Mouse (Mus musculus): ENCODE measurements at regions not wholly inside any gene's neighbourhood (a gene's known extent, or its start where the extent isn't known, plus 50 kb on each side); places are given as distances from the start of the nearest gene placed in this dataset.
"Not testable (repeated sequence)": the region's sequence is repeated elsewhere in the genome, so short reads cannot be mapped to it uniquely, and the experiment has no call there.

DNA sequence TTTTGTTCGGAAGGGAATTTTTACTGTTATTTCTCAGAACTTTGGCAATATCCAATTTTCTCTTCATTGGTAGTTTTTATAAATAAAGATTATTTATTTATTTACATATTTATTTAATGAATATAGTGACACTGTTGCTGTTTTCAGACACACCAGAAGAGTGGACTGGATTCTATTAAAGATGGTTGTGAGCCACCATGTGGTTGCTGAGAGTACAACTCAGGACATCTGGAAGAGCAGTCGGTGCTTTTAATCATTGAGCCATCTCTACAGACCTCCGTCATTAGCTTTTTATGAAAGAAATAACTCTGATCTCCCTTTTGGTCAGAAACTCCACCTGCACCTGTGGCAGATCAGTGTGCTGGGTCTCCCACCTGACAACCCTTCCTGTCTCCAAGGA lies 59.4 kb upstream of the Scaf8 start:
- H3K4me2 ChIP-seq (replicated peaks; ENCODE audit: low read depth, low read length); H3K27ac ChIP-seq (ENCODE audit: low read depth, low read length); H3K4me1 ChIP-seq (replicated peaks; ENCODE audit: control insufficient read depth, insufficient read depth, low read length); H3K9me3 ChIP-seq (ENCODE audit: control insufficient read depth, low read length); H3K27me3 ChIP-seq (ENCODE audit: control insufficient read depth, insufficient read depth, low read length); ATAC-seq (ENCODE audit: low FRiP score); H3K4me3 ChIP-seq (ENCODE audit: low read depth, low read length); H3K36me3 ChIP-seq (ENCODE audit: control insufficient read depth, insufficient read depth, low read length); H3K9ac ChIP-seq (ENCODE audit: low read depth, low read length); DNase-seq (ENCODE audit: low spot score): not testable (repeated sequence)
- 81% methylated on average over 3 of the region's 3 CpGs for WGBS

DNA sequence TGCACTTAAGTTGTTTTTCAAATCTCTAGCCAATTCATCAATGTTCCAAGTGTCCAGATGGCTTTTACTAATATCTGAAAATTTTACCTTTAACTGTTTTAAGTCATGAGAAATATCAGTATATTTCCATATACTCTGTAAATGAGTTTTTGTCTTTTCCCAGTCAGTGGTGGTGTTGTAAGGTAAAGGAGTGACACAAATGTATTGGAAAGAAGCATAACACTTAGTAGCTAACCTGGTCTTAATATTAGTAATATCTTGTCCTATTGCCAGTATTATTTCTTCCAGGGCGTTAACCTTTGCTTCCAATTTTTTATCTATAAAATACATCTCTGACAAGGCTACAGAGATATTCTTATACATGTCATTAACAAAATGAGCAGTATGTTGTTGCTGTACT lies 51.4 kb upstream of the Scaf8 start:
- H3K9ac ChIP-seq (ENCODE audit: low read depth, low read length); ATAC-seq (ENCODE audit: low FRiP score): not testable (repeated sequence)
- 92% methylated on average over 1 of the region's 1 CpGs for WGBS

More for the DNA sequence above, 51.4 kb upstream of the Scaf8 start:
- not testable (repeated sequence) for H3K36me3 ChIP-seq (ENCODE audit: control insufficient read depth, insufficient read depth, low read length); DNase-seq (ENCODE audit: low spot score); H3K4me3 ChIP-seq (ENCODE audit: low read depth, low read length); H3K27me3 ChIP-seq (ENCODE audit: control insufficient read depth, insufficient read depth, low read length); H3K4me1 ChIP-seq (replicated peaks; ENCODE audit: control insufficient read depth, insufficient read depth, low read length); H3K27ac ChIP-seq (ENCODE audit: low read depth, low read length); H3K9me3 ChIP-seq (ENCODE audit: control insufficient read depth, low read length); H3K4me2 ChIP-seq (replicated peaks; ENCODE audit: low read depth, low read length)
